Mouse (Mus musculus) neutrophil, adult 5-6 weeks (primary cell): ENCODE data around the gene Olfr322. TPM values are rescaled to one million over a fixed set of nuclear protein-coding genes. Genes with fewer than 3 reads are reported as not detected.
"Not testable (repeated sequence)": the region's sequence is repeated elsewhere in the genome, so short reads cannot be mapped to it uniquely, and the experiment has no call there.

Experiments
- ATAC-seq: fragments of 151-379, 151-347 bp; 2 replicates; pipeline ENCODE4 v1.8.0; 2017; ENCODE audit warnings: mild to moderate bottlenecking, moderate TSS enrichment; ENCODE audit not compliant: insufficient number of reproducible peaks, poor library complexity, low FRiP score, severe bottlenecking; ENCODE audit errors: extremely low read depth
- total RNA-seq: library from RNA; stranded (forward); fragments of 200-1000 nt; gene quantifications from 2 replicates; pipeline ENCODE4 v1.2.3, GENCODE M21; 2017

Gene Olfr322
- total RNA-seq, 1 experiment from 2014 or later: not detected

DNA sequence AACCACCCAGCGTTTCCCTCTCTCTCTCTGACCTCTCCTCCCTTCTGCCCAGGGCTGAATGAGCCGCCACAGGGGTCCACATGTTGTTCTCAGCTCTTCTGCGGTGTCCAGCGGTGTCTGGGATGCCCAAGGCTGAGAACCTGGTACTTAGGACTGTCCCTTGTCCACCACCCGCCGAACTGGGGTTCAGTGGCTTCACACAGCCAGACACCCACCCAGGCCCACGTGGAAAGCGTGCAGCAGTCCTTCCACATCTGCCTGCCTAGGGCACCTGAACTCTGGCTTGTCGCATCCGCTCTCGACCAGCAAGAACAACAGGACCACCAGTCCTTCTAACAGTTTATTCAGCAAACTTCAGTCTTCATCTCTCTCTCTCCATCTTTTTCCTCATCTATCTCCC lies 50.5 kb downstream of the Olfr322 start:
- ATAC-seq: no peak

DNA sequence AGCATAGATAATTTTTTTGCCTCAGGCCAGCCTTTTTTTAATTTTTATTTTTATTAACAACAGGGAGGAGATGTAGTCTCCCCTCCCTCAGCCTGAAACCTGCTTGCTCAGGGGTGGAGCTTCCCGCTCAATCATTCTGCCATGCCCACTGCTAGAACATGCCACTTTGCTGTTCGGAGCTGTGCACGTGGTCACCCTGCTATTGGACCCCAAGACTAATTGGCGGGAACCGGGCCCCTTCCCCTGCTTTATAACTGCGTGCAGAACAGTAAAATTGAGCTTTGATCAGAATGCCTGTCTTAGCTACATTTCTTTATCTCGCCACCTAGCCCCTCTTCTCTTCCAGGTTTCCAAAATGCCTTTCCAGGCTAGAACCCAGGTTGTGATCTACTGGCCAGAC lies 59.1 kb downstream of the Olfr322 start:
- not testable (repeated sequence) for ATAC-seq

Other genes with a start within 250 kb of the Olfr322 start
- gene 1810065E05Rik, start 237.7 kb upstream of the Olfr322 start, total RNA-seq: not detected in 2 replicates
- gene Gm12253, start 226.2 kb upstream of the Olfr322 start, total RNA-seq: not detected in 2 replicates
- not detected in 2 replicates for gene Lypd9, start 205.9 kb upstream of the Olfr322 start, total RNA-seq
- not detected in 2 replicates for gene Olfr30, start 196.5 kb upstream of the Olfr322 start, total RNA-seq
- not detected in 2 replicates for gene Olfr332, start 166.2 kb upstream of the Olfr322 start, total RNA-seq
- not detected in 2 replicates for gene Olfr331, start 156.2 kb upstream of the Olfr322 start, total RNA-seq
- gene Olfr330, start 123.9 kb upstream of the Olfr322 start, total RNA-seq: not detected in 2 replicates
- not detected in 2 replicates for gene Olfr329-ps, start 112.4 kb upstream of the Olfr322 start, total RNA-seq
- 0.12 TPM in 1 of 2 replicates, not detected in the other for gene Olfr328, start 103.1 kb upstream of the Olfr322 start, total RNA-seq
- not detected in 2 replicates for gene Olfr224, start 88.2 kb upstream of the Olfr322 start, total RNA-seq
- not detected in 2 replicates for gene Olfr325, start 81.1 kb upstream of the Olfr322 start, total RNA-seq
- gene Olfr324, start 63.7 kb upstream of the Olfr322 start, total RNA-seq: not detected in 2 replicates
- not detected in 2 replicates for gene 2210407C18Rik, start 42.7 kb upstream of the Olfr322 start, total RNA-seq
- gene Olfr323, start 28.3 kb upstream of the Olfr322 start, total RNA-seq: not detected in 2 replicates
- gene Trim58, start 18.3 kb upstream of the Olfr322 start, total RNA-seq: 0.35 and 0.49 TPM in 2 replicates
- gene Olfr320, start 22.3 kb downstream of the Olfr322 start, total RNA-seq: not detected in 2 replicates
- gene Olfr319, start 40.4 kb downstream of the Olfr322 start, total RNA-seq: not detected in 2 replicates
- 0.23 TPM in 1 of 2 replicates, not detected in the other for gene Olfr318, start 65.2 kb downstream of the Olfr322 start, total RNA-seq
- gene Olfr317, start 80.4 kb downstream of the Olfr322 start, total RNA-seq: not detected in 2 replicates
- not detected in 2 replicates for gene Olfr316, start 94.0 kb downstream of the Olfr322 start, total RNA-seq
- not detected in 2 replicates for gene Olfr315, start 114.4 kb downstream of the Olfr322 start, total RNA-seq
- gene Olfr314, start 124.2 kb downstream of the Olfr322 start, total RNA-seq: not detected in 2 replicates
- not detected in 2 replicates for gene Fam183b, start 143.2 kb downstream of the Olfr322 start, total RNA-seq
- not detected in 2 replicates for gene Olfr313, start 156.2 kb downstream of the Olfr322 start, total RNA-seq
- gene Olfr312, start 170.5 kb downstream of the Olfr322 start, total RNA-seq: not detected in 2 replicates
- gene Olfr311, start 180.5 kb downstream of the Olfr322 start, total RNA-seq: not detected in 2 replicates
- 12.1 and 16.8 TPM in 2 replicates for gene Gm12258, start 188.4 kb downstream of the Olfr322 start, total RNA-seq
- gene 2810021J22Rik, start 208.4 kb downstream of the Olfr322 start, total RNA-seq: 7.9 and 8.8 TPM in 2 replicates
- gene Zfp39, start 245.4 kb downstream of the Olfr322 start, total RNA-seq: 14.6 and 14.7 TPM in 2 replicates